Mouse (Mus musculus) gastrocnemius, adult 2 months (tissue): ENCODE results near the gene Osbpl8. TPM values are rescaled to one million over a fixed set of nuclear protein-coding genes. Genes with fewer than 3 reads are reported as not detected.

ENCODE experiments used
- DNase-seq: peaks from one replicate; pipeline ENCODE4 v3.0.0; 2022
- H3K27ac ChIP-seq: fragments of 200-600 bp; 2 replicates; pipeline ENCODE4 v1.8.1; 2022; ENCODE audit warnings: mild to moderate bottlenecking
- H3K4me3 ChIP-seq: fragments of 200-600 bp; 2 replicates; pipeline ENCODE4 v1.8.1; 2022; ENCODE audit warnings: mild to moderate bottlenecking, moderate library complexity
- CTCF ChIP-seq: fragments of 200-600 bp; IDR thresholded peaks from 2 replicates; pipeline ENCODE4 v1.8.1; 2022; ENCODE audit warnings: antibody characterized with exemption, mild to moderate bottlenecking, moderate library complexity
- intact Hi-C: fragments of 180-260 bp; cut with DNase I; formaldehyde crosslinking; loops from one replicate; pipeline ENCODE4 v1.15.1; 2025
- total RNA-seq, 2 experiments: library from RNA; stranded (reverse); gene quantifications; 2 replicates each; pipeline ENCODE4 v1.2.3; 2021

The Osbpl8 gene
- total RNA-seq, 2 experiments from 2014 or later, result 13.6 to 15.6 TPM

DNA sequence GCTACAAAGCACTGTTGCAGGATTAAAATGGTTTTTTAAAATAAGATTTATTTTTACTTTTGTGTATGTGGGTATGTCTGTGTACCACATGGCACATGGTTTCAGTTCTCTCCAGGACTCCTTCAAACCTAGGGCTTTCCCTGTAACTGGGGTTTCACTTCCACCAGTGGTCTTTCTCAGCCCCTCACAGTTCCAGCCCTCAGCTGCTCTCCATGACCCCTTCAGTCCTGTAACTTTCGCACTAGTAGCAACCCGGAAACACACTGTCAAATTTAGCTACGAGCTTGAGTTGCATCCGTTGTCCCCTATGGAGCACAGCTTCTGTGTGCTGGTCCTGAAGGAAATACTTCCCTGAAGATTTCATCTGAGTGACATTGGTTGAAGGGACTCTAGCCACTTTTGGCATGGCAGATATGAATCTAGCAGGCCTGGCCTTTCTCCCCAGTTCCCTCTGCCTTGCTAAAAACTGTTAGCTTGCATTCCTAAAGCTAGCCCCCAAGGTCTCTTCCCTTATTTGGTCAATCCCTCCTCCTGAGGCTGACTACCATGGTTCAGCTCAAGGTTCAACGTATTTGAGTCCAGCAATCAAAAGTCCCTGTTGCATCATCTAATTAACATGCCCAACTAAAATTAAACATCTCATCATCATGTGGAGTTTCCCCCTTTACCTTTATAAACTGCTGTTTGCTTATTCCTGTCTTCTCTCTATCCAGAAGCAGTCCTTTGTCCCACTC is 4.6 kb upstream of the Osbpl8 start:
- TF ChIP-seq CTCF, result no peak
- H3K27ac ChIP-seq, result no peak overlapping the region
- H3K4me3 ChIP-seq, result no peak overlapping the region
- intact Hi-C loops, result loop anchor here (10.0 kb wide), 1 partner anchor 315 kb away; the partner anchor contains the start of gene Nap1l1
- DNase-seq, result no peak

- intact Hi-C loops, result loop anchor here (10.0 kb wide), 1 partner anchor 314 kb away; the partner anchor contains the start of gene Nap1l1
- Histone ChIP-seq H3K27ac (no peak overlapping the region), H3K4me3 (no peak overlapping the region)
- no peak for DNase-seq
- TF ChIP-seq CTCF, result no peak
Measured at GRCm38 (mm10) chr10:111160540-111160939, 4.0 kb upstream of the Osbpl8 start.

GRCm38 (mm10) chr10:111161373-111161772 is 3.2 kb upstream of the Osbpl8 start:
- intact Hi-C loops, result loop anchor here (10.0 kb wide), 1 partner anchor 313 kb away; the partner anchor contains the start of gene Nap1l1
- DNase-seq, result no peak
- Histone ChIP-seq H3K27ac (no peak overlapping the region), H3K4me3 (no peak overlapping the region)
- TF ChIP-seq CTCF, result no peak

DNA sequence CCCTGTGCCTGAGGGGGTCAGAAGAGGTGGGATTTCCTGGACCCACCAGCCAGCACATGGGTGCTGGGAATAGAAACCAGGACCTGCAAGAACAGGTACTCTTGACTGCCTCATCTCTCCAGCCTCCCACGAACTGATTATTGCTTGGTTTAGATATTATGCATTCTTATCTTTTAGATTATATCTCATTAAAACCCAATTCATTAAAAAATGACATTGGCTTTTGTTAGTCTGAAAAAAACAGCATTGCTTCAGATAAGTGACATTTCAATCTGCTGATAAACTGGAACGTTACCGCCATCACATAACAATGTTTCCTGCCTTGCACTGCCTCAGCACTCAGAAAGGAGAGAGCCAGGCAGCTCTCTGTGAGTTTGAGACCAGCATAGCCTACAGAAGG is 1.5 kb upstream of the Osbpl8 start:
- intact Hi-C loops, result loop anchor here (10.0 kb wide), 1 partner anchor 312 kb away; the partner anchor contains the start of gene Nap1l1
- Histone ChIP-seq H3K27ac (peak overlapping the region; percentile 97), H3K4me3 (no peak overlapping the region)
- TF ChIP-seq CTCF, result no peak
- DNase-seq, result no peak

DNA sequence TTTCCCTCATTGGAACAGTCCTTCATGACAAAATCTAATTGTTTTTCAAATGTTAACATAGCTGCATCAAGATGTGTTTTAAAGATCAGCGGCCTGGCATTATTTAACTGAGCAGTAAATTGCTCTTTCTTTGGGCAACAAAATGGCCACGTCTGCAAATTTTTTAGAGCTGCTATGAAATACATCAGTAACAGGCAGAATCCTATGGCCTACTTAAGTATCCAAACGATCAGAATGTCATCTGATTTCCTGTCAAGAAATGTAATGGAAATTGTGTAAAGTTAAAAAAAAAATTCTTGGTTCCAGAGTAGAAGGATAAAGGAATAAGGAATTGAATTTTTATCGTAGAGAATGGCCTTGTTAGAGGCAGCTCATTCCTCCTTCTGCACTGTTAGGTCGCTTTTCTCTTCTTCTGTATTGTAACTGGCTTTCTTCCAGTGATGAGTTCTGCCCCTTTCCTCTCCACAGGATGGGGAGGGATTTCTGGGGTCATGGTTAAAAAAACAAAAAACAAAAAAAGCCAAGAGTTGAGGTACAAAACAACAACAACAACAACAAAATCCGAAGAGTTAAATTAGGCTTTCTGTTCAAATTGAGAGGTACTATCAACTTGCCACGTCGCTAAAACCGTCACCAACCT is 831 bp upstream of the Osbpl8 start:
- no peak for TF ChIP-seq CTCF
- Histone ChIP-seq H3K27ac (peak overlapping the region; percentile 97), H3K4me3 (peak overlapping the region; percentile 96)
- intact Hi-C loops, result loop anchor here (10.0 kb wide), 1 partner anchor 311 kb away; the partner anchor contains the start of gene Nap1l1
- DNase-seq, result no peak

GRCm38 (mm10) chr10:111165219-111165981 is 848 bp downstream of the Osbpl8 start:
- intact Hi-C loops, result loop anchor here (10.0 kb wide), 1 partner anchor 309 kb away; the partner anchor contains the start of gene Nap1l1
- H3K27ac ChIP-seq, result peak overlapping the region; percentile 97
- peak; percentile 65 for DNase-seq
- no peak for TF ChIP-seq CTCF
- H3K4me3 ChIP-seq, result peak overlapping the region; percentile 96

DNA sequence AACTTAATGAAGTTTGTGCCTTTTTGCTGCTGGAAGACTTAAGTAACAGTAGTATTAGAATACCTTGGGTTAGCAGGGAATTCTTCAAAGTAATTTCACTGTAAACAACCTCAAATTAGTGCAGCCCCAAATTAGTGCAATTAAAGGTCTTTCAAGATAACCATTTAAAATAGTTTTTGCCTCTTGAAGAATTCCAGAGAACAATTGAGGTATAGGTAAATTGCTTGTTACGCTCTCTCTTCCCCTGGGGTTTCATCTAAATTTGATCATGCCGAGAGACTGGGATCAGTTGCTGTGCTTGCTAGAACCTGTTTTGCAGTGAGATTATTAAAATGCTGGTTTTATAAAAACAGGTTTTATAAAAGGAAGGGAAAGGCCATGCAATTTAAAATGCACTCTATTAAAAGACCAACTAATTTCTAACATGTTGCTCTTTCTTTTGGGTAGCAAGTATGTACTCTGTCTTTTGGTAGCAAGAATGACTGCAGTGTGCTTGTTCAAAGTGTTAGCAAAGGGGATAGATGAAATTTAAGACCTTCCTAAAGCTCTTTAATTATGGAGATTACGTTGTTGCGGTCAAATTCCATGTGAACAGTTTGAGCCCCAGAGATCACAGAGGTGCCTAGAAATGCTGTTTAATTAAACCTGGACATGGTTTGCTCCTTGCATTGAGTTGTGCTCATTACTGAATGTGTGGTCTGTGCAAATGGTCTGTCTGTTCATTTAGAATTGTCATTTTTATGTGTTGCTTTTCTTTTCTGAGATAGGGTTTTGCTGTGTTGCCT is 1.7 kb downstream of the Osbpl8 start:
- TF ChIP-seq CTCF, result no peak

GRCm38 (mm10) chr10:111167444-111167843 is 2.9 kb downstream of the Osbpl8 start:
- Histone ChIP-seq H3K4me3 (no peak overlapping the region), H3K27ac (no peak overlapping the region)
- no peak for TF ChIP-seq CTCF
- intact Hi-C loops, result loop anchor here (10.0 kb wide), 1 partner anchor 307 kb away; the partner anchor contains the start of gene Nap1l1
- DNase-seq, result no peak

More for the DNA sequence above, 1.7 kb downstream of the Osbpl8 start:
- peak overlapping the region; percentile 96 for H3K4me3 ChIP-seq
- intact Hi-C loops, result loop anchor here (10.0 kb wide), 1 partner anchor 309 kb away; the partner anchor contains the start of gene Nap1l1
- peak overlapping the region; percentile 97 for H3K27ac ChIP-seq
- DNase-seq, result no peak

DNA sequence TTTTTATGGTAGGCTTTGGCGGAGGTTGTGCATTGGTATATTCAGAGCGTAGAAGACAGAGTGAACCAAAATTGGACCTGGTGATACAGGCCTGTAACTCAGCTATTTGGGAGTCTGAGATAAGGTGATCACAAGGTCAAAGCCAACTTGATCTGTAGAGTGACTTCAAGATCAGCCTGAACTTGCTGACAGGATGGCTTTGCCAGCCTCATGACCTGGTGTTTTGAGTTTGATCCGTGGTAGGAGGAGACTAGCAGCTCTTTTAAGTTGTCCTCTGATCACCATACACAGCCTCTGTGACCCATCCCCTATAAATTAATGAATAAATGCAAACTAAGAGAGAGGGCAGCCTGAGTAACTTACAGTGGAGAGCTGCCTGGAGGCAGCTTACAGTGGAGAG is 3.8 kb downstream of the Osbpl8 start:
- Histone ChIP-seq H3K4me3 (no peak overlapping the region), H3K27ac (no peak overlapping the region)
- DNase-seq, result no peak
- no peak for TF ChIP-seq CTCF
- intact Hi-C loops, result loop anchor here (10.0 kb wide), 1 partner anchor 306 kb away; the partner anchor contains the start of gene Nap1l1

- H3K27ac ChIP-seq, result no peak overlapping the region
- intact Hi-C loops, result no loop called here
Measured at GRCm38 (mm10) chr10:111171246-111171934, 6.8 kb downstream of the Osbpl8 start.

GRCm38 (mm10) chr10:111173589-111174247 is 9.2 kb downstream of the Osbpl8 start:
- intact Hi-C loops, result no loop called here
- no peak for DNase-seq
- no peak overlapping the region for H3K27ac ChIP-seq
- no peak overlapping the region for H3K4me3 ChIP-seq
- no peak for TF ChIP-seq CTCF

More at GRCm38 (mm10) chr10:111171246-111171934, 6.8 kb downstream of the Osbpl8 start:
- no peak for DNase-seq
- TF ChIP-seq CTCF, result no peak
- H3K4me3 ChIP-seq, result no peak overlapping the region
